Mouse (Mus musculus) regulatory T cell (primary cell): Measurements from ENCODE around the gene Klhdc3.

Experiments used
- in situ Hi-C: fragments of 300-600 bp; cut with MboI, MseI; formaldehyde crosslinking; loops from one replicate; pipeline ENCODE4 v1.15.1; 2025; ENCODE audit warnings: high pct_unique_total_duplicates

Gene Klhdc3

DNA sequence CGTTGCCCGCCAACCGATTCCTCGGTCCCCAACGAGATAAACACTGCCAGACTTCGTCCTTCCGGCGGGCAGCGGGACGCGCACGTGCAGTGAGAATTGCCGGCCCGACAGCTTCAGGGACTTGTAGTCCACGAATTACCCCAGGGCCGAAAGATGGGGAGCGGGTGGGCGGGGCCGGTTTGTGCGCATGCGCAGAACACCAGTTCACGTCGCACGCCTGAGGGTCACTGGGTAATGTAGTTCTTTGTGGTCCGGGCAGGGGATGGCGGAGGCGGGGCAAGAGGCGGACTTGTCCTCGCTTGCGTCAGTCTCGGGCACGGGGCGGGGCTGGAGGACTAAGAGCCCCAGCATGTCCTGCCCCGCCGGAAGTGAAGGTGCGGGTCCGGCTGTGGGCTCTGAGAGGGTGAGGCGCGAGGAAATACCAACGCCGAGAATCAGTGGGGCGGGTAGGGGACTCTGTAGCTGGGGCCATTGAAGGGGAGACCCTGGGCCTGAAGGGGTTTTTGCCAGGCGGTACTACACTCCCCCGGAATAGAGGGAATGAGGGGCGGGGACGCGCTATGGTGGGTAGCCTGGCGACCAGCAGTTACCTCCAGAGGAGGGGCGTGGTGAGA lies at the start of gene Klhdc3:
Gene Klhdc3, minus strand, starts transcription at position 155 of the 614 bp plus-strand sequence.
- in situ Hi-C loops: no loop called here

DNA sequence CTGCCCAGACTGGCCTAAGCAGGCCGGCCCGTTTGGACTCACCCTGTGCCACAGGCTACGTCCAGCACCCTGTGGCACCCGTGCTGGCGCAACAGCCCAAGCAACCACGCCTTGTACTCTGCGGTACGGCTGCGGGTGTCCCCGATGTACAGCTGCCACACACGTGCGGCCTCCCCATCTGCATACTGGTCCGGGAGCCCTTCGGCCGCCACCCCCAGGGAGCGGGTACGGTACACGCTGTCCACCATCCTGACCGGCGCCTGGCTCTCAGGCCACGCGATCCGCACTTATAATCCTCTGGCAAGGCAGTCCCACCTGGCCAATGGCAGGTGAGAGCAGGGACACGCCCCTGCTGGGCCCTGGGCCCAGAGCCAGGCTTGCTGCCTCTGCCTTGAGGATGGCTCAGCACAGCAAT lies 48.2 kb upstream of the Klhdc3 start, which contains the start of gene Gnmt:
Gene Gnmt, minus strand, starts transcription at position 265 of the 415 bp plus-strand sequence.
- in situ Hi-C loops: no loop called here

DNA sequence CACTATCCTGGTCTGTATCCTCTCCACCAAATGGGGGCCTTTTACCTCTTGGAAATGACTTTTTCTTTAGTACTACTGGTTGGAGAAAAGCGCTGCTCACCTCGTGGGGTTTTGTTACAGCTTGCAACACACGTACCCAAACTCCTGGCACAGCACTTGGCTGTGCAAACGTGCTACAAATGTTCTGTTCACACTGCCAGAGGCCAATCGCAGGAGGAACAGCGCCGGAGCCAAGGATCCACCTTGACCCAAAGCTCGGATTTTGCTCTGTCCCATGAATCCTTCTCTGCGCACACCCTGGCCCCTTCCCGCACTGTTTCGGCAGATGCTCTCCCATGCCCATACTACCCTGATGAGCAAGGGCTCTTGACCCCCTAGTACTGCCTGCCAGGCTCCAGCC lies 47.8 kb upstream of the Klhdc3 start:
- in situ Hi-C loops: no loop called here

DNA sequence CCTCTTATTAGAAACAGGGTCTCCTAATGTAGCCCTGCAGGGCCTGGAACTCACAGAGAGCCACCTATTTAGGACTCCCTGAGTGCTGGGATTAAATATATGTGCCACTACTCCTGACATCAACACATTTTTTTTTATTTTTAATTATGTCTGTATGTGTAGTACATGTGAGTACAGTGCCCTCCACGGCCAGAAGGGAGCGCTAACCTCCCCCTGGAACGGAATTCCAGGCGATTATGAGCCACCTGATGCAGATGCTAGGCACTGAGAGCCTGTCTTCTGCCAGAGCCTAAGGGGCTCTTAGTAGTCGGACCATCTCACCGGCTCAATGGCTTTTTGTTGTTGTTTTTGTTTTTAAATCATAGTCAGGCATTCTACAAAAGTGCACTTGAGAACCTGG lies 47.3 kb upstream of the Klhdc3 start:
- in situ Hi-C loops: no loop called here

DNA sequence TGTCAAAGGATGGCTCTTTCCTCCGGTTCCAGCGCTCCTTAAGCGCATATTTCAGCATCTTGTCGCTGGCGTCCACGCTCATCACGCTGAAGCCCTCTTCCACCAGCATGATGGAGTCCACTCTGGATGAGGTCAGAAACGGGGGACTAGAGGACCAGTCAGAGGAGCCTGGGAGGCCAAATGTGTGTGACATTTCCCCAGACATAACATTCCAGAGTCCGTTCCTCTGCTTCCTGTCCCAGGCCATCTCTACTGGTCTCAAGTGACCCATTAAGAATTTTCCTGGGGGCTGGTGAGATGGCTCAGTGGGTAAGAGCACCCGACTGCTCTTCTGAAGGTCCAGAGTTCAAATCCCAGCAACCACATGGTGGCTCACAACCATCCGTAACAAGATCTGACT lies 46.6 kb upstream of the Klhdc3 start:
- in situ Hi-C loops: no loop called here

DNA sequence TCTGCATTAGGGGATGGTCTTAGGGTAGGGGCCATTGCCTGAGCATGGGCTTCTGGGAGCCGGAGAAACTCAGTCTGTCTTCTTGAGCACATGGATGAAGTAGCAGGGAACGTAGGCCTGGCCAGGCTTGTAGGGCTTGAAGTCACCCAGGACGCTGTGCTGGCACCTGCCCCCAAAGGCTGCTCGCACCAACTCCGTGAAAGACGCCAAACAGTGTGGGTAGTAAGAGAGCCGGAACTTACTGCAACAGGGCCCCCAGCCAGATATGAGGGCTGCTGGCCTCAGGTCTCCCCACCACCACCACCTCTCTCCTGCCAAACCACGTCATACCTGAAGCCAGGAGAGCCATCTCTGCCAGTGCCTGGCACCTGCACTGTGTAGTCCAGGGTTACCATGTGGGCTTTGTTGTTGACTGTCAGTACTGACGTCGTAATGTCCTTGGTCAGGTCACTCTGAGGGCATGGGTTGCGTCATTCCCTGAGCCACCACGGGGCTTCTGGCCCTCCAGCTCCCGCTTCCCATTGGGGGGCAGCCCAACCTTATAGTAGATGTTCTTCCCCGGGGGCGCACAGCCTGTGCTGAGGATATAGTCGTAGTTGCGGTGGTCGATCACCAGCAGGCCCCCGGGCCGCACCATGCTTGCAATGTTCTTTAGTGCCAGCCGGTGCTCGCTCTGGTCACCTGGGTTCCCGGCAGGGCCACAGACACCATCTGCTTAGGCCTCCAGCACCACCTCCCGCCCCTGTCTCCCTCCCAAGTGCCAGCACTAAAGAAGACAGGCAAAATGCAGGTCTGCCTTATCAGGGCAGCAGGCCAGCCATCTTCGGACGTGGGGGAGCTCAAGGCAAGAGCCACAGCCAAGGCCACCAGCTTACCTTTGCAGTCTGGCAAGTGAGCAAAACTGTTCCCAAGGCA lies 45.3 kb upstream of the Klhdc3 start:
- in situ Hi-C loops: no loop called here

DNA sequence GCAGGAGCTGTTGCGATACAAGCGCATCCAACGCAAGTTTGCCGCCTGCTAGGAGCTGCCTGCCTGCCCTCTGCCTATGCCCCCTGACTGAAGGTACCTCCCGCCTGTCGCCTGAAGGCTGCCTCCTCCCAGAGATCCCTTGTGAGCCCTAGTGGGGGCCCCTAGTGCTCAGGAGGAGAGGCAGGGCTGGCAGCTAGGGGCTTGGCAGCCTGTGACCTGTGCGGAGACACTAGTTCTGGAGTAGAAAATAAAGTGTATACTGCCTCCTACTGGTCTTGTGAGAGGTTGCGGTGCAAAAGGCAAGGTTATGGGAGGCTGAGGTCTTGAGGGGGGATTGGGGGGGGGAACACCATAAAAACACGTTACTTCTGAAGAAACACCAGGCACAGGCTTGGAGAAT lies 44.6 kb upstream of the Klhdc3 start:
- in situ Hi-C loops: no loop called here

DNA sequence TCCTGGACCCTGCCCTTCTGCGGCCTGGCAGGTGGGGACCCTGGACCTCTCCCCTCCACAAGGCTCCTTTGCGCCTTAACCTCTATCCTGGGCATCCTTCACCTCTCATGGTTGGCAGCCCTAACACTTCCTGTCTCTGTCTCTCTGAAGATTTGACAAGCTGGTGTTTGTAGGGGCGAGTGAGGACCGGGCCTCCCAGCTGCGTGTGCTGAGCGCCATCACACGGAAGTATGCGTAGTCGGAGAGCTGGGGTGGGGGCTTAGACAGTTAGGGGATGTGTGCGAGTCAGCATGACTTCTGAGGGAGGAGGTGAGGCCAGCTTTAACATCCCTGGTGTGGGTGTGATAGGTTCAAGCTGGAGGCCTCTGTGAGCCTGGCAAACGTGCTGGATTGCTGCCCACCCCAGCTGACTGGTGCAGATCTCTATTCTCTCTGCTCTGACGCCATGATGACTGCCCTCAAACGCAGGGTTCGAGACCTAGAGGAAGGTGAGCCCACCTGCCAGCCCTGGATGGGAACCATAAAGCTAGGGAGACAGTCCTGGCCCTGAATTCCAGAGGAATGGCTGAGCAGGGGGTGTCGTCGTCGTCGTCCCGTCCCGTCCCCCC lies 43.9 kb upstream of the Klhdc3 start:
- in situ Hi-C loops: loop anchor here (5.0 kb wide), 1 partner anchor 62 kb away; no protein-coding TSS in a partner anchor

DNA sequence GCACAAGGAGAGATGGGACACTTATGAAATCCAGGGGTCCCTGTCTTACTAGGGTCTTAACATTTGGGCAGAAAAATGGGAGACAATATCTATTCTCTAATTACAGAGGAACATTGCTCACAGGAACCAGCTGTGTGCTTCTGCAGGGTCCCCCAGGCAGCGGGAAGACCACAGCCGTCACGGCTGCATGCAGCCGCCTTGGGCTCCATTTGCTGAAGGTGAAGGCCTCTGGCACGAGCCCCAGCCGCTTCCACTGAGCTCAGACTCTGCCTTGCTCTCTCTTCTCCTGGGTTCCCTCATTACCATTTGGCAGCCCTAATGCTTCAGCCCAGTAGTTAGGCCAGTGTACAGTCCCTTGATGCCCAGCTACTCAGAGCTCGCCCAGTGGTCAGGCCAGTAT lies 40.4 kb upstream of the Klhdc3 start:
- in situ Hi-C loops: loop anchor here (5.0 kb wide), 1 partner anchor 59 kb away; no protein-coding TSS in a partner anchor

DNA sequence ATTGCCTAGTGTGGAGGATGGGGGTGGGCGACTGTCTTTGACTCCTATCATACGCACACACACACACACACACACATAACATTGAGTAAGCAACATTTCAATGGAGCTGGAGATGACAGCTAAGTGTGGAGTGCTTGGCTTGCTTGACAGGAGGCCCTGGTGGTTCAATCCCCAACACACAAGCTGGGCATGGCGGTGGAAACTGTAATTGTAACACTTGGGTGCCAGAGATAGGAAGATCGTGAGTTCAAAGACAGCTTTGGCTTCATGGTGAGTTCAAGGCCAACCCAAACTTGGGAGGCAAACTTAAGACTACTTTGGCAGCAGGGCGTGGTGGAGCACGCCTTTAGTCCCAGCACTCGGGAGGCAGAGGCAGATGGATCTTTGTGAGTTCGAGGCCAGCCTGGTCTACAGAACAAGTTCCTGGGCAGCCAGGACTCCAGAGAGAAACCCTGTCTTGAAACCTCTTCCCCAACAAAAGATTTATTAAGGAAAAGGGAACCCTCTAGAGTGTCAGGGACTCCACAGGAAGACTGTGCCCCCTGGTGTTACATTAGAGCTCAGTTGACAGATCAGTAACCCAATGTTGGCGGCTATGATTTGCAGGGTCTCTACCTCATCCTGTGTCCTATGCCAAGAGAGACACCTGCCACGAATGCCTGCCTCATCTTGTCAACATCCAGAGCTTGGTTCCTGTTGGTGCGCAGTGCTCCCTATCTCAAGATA lies 34.2 kb upstream of the Klhdc3 start:
- in situ Hi-C loops: loop anchor here (5.0 kb wide), 1 partner anchor 52 kb away; no protein-coding TSS in a partner anchor

DNA sequence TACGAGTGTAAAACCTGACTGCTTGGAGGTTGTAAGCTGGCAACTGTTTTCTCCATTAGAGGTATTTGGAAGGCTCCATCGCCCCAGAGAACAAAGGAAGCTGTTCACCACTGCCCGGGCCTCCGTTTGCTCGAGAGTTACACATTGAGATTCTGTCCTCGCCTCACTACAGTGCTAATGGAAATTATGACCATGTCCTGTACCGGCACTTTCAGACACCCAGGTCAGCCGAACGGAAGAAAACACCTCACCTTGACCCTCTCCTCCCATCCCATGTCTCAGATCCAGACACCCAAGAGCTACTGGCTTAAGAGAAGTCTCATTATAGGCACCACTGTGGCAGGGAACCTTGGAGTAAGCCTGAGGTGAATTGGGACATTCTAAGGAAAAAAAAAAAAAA lies 33.1 kb upstream of the Klhdc3 start:
- in situ Hi-C loops: no loop called here

DNA sequence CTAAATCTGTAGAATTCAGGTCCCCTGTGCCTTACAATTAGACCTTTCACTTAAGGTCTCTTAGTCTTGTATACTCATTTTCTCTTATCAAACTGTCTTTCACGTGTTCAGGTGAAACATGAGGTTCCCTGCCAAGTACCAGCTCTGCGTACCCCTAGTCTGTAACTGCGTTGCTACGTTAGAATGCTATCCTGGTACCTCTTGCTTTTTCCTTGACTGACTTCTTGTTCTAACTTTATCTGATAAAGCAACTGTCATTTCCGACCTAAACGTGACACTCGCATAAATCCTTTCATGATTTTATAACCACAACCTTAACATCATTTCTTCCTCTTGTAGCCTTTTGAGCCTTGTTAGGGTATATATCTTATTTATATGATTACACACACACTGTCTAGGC lies 31.7 kb upstream of the Klhdc3 start:
- in situ Hi-C loops: no loop called here

DNA sequence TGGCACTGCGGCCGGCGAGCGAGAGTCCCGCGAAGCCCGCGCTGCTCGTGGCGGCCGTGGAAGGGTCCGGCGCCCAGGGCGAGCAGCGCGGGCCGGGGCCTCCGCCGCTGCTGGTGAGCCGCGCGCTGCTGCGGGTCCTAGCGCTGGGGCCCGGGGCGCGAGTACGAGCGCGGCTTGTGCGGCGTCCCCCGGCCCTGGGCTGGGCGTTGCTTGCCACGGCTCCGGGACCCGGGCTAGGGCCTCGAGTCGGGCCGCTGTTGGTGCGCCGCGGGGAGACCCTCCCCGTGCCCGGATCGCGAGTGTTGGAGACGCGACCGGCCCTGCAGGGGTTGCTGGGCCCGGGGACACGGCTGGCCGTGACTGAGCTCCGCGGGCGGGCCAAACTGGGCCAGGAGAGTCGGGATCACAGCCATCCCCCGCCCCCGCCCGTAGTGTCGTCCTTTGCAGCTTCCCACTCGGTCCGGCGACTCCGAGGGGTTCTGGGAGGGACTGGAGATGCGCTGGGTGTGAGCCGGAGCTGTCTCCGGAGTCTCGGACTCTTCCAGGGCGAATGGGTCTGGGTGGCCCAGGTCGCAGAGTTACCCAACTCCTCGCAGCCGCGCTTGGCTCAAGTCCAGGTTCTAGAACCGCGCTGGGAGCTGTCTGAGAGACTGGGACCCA lies 31.0 kb upstream of the Klhdc3 start:
- in situ Hi-C loops: no loop called here

DNA sequence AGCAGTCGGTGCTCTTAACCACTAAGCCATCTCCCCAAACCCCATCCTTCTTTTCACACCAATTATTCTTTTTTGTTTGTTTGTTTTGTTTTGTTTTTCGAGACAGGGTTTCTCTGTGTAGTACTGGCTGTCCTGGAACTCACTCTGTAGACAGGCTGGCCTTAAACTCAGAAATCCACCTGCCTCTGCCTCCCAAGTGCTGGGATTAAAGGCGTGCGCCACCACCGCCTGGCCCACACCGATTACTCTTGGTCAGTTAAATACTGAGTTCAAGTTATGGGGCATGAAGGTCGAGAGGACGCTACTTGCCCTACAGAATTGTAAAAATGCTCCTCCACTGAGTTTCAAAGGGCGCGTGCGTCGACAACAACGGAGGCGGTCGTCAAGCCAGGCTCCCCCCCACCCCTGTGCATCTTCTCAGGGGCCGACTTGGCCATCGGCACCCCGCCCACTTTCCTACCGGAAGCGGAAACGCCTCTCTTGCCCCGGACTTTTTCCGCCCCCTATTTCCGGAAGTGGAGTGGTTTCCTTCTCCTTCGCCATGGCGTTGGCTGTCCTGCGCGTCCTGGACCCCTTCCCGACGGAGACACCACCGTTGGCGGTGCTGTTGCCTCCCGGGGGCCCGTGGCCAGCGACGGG lies 30.4 kb upstream of the Klhdc3 start, which contains the start of gene Pex6:
Gene Pex6, plus strand, starts transcription at position 505 of the 639 bp plus-strand sequence.
- in situ Hi-C loops: no loop called here

DNA sequence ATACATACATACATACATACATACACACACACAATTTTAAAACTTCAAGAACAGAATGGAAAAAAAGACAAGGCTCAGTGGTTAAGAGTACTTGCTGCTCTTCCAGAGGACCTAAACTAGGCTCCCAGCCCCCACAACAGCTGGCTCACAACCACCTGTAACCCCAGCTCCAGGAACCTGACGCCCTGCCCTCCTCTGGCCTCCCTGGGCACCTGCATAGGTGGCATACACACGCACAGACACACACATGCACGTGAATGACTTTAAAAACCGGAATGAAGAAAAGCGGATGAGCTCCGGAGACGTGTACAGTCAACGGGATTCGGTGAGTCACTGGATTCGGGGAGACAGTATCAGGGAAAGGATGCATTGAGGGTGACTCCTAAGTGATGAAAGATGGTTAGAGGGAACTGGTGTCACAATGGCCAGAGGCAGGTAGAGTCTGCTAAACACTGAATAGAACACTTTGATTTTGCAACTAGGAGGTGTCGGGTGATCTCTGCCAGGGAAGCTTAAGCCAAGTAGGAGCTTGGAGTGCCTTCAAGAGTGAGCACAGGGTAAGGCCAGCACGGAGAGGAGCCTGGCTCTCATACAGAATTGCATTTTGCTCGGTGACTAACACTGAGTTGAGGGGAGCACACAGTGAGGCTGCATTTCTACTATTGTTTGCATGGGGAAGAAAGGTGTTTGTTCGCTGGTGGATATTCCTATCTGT lies 25.8 kb upstream of the Klhdc3 start:
- in situ Hi-C loops: no loop called here

DNA sequence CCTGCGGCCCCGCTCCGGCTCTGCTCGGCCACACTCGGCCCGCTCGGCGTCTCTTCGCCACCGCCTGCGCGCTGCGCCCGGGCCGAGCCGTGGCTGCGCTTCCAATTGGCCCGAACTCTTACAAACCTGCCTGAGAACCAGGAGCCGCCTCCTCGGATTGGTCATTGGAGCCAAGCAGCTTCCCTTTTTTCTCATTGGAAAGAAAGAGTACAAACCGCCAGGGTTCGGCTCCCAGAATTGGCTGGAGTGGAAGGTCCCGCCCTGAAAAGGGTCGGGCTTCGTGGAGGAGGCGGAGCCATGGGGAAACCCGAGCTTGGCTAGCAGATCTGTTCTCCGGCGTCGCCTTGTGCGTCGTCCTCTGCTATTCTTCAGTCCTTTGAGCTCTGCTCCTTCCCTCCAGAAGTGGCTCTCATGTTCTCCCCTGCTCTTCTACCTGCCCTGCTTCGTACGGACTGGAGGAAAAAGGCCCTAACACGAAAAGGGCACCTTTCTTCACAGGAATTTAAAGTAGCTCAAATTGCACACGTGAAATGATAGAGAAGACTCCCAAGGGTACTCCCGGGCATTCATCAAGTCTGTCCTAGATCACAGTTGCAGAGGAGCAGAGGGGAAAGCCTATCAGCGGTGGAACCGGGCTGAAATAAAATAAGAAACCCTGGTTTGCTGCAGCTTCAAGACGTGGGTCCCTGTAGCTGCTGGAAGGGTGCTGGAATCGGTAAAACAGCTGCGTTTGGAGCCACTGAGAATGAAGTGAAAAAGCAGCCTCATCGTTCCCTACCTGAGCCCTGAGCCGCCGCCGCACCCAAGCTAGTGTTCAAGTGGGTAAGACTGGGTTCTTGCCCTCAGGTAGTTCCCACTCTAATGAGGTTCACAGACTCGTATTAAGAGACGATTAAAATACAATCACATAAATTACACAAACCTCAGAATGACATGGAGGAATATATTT lies 24.4 kb upstream of the Klhdc3 start, which contains the start of gene Ppp2r5d:
Gene Ppp2r5d, minus strand, starts transcription at position 225 of the 949 bp plus-strand sequence.
- in situ Hi-C loops: no loop called here

DNA sequence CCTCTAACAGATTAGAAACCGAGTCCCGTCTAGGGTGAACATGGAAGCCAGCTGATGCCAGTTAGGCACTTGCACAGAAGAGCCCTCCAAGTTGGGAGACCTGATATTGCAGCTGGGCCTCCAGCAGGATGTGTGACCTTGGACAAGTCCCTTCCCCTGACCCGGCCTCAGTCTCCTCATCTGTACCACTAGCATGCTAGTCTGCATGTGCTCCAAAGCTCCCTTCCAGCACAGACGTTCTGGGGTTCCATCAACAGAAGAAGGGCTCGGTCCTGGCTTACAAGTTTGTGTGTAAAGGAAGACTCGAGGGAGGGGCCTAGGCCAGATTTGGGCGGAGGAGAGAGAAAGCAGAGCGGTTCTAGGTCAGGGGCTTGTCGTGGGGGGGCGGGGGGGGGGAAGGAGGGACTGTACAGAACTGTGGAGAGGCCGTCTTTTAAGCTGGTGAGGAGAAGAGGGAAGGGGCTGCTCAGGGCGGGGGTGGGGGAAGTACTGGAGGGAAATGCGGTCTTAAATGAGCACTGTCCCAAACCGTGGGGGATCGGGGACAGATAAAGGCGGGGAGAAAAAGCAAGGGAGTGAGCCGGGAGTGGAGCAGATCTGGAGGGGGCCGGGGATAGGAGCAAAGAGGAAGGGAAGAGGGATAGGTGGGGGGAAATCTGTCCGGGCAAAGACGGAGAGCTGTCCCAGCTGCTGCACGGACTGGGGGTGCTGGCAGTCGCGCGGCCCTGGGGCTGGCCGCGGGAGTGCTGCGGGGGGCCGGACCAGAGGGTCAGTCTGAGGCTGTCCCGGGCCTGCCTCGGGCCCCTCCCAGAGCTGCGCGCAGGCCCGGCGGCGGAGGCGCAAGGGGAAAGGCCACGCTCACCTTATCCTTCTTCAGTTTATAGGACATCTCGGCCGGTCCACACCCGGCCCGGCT lies 23.5 kb upstream of the Klhdc3 start:
- in situ Hi-C loops: no loop called here

DNA sequence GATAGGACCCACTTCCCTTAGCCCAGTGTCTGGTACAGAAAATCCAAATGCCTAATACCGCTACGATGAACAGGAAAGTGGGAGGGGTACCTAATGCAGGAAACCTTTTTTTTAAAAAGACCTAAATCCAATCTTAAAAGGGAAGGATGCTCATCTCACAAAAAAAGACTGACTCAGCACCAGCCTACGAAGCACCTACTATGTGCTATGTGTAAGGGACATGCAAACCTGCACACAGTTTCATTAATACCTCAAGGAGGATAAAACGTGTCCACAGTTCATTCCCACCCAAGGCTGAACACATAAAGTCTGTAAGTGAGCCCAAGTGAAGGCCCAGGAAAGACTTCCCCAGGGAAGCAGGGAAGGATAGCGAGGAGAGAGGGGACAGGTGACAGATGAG lies 21.8 kb upstream of the Klhdc3 start:
- in situ Hi-C loops: no loop called here
